Mouse (Mus musculus): ENCODE measurements around the gene Calm1. TPM values are rescaled to one million over a fixed set of nuclear protein-coding genes. Genes with fewer than 3 reads are reported as not detected.

The Calm1 gene
- polyA plus RNA-seq, 1 experiment = 385 TPM

GRCm38 (mm10) chr12:100234919-100235318, 35.7 kb downstream of the Calm1 start:
- H3K4me3 ChIP-seq = no peak overlapping the region

GRCm38 (mm10) chr12:100235423-100235822, 36.2 kb downstream of the Calm1 start:
- no peaks in the 10 kb centered on the region for H3K79me2 ChIP-seq (ENCODE audit: control insufficient read depth, insufficient read depth)
- H3K4me2 ChIP-seq (ENCODE audit: low read depth) = no peak overlapping the region
- TF ChIP-seq TCF12 (IDR thresholded peaks at IDR 0.05; ENCODE audit: insufficient read depth, poor library complexity, severe bottlenecking) (no peak), MYOD1 (IDR thresholded peaks at IDR 0.05; ENCODE audit: control insufficient read depth in 1 of 3, insufficient read length in 2 of 3, low read depth in 2 of 3) (no peak), MAX (IDR thresholded peaks at IDR 0.05; ENCODE audit: low read depth) (no peak), POLR2AphosphoS2 (IDR thresholded peaks at IDR 0.05; ENCODE audit: insufficient read length, low read depth) (no peak), SRF (IDR thresholded peaks at IDR 0.05; ENCODE audit: control insufficient read depth, insufficient read length, low read depth) (no peak)
- H3K36me3 ChIP-seq (ENCODE audit: control insufficient read depth, insufficient read depth) = no peaks in the 10 kb centered on the region
- H3K4me3 ChIP-seq = no peak overlapping the region
- no peak overlapping the region for H3ac ChIP-seq (ENCODE audit: control insufficient read depth, insufficient read length)
- no peaks in the 10 kb centered on the region for H3K27me3 ChIP-seq (ENCODE audit: control insufficient read depth, insufficient read depth, insufficient read length)

More at GRCm38 (mm10) chr12:100234919-100235318, 35.7 kb downstream of the Calm1 start:
- H3K4me2 ChIP-seq (ENCODE audit: low read depth) = no peak overlapping the region
- no peak overlapping the region for H3ac ChIP-seq (ENCODE audit: control insufficient read depth, insufficient read length)
- H3K36me3 ChIP-seq (ENCODE audit: control insufficient read depth, insufficient read depth) = no peaks in the 10 kb centered on the region
- TF ChIP-seq E2F4 (IDR thresholded peaks at IDR 0.05; ENCODE audit: insufficient read depth) (no peak), CEBPB (IDR thresholded peaks at IDR 0.05; ENCODE audit: insufficient read depth, poor library complexity, severe bottlenecking) (peak; percentile 86), MYOG (IDR thresholded peaks at IDR 0.05; ENCODE audit: control insufficient read depth in 1 of 3, insufficient read depth in 1 of 3, insufficient read length in 2 of 3, low read depth in 2 of 3) (peak in 1 of 3 experiments; percentile 61), MYOD1 (IDR thresholded peaks at IDR 0.05; ENCODE audit: control insufficient read depth in 1 of 3, insufficient read length in 2 of 3, low read depth in 2 of 3) (peak in 2 of 3 experiments; percentile 39 to 64), SRF (IDR thresholded peaks at IDR 0.05; ENCODE audit: control insufficient read depth, insufficient read length, low read depth) (no peak), TCF3 (IDR thresholded peaks at IDR 0.05; ENCODE audit: insufficient read length, low read depth) (no peak)
- H3K27me3 ChIP-seq (ENCODE audit: control insufficient read depth, insufficient read depth, insufficient read length) = no peaks in the 10 kb centered on the region
- no peaks in the 10 kb centered on the region for H3K79me2 ChIP-seq (ENCODE audit: control insufficient read depth, insufficient read depth)

- Histone ChIP-seq H3K27me3 (ENCODE audit: control insufficient read depth, insufficient read depth, insufficient read length) (no peaks in the 10 kb centered on the region), H3K79me2 (ENCODE audit: control insufficient read depth, insufficient read depth) (no peaks in the 10 kb centered on the region), H3ac (ENCODE audit: control insufficient read depth, insufficient read length) (no peak overlapping the region), H3K4me2 (ENCODE audit: low read depth) (no peak overlapping the region), H3K36me3 (ENCODE audit: control insufficient read depth, insufficient read depth) (no peaks in the 10 kb centered on the region), H3K4me3 (no peak overlapping the region)
- TF ChIP-seq MYOG (IDR thresholded peaks at IDR 0.05; ENCODE audit: control insufficient read depth in 1 of 3, insufficient read depth in 1 of 3, insufficient read length in 2 of 3, low read depth in 2 of 3) = no peak
- TF ChIP-seq MYOD1 (IDR thresholded peaks at IDR 0.05; ENCODE audit: control insufficient read depth in 1 of 3, insufficient read length in 2 of 3, low read depth in 2 of 3) = peak in 1 of 3 experiments; percentile 16
Measured at GRCm38 (mm10) chr12:100239404-100239803, 40.2 kb downstream of the Calm1 start.

GRCm38 (mm10) chr12:100239807-100240206, 40.6 kb downstream of the Calm1 start:
- TF ChIP-seq USF1 (IDR thresholded peaks at IDR 0.05; ENCODE audit: low read depth) = no peak
- Histone ChIP-seq H3K27me3 (ENCODE audit: control insufficient read depth, insufficient read depth, insufficient read length) (no peaks in the 10 kb centered on the region), H3ac (ENCODE audit: control insufficient read depth, insufficient read length) (no peak overlapping the region), H3K36me3 (ENCODE audit: control insufficient read depth, insufficient read depth) (no peaks in the 10 kb centered on the region), H3K79me2 (ENCODE audit: control insufficient read depth, insufficient read depth) (no peaks in the 10 kb centered on the region), H3K4me3 (no peak overlapping the region), H3K4me2 (ENCODE audit: low read depth) (no peak overlapping the region)

- Histone ChIP-seq H3K79me2 (ENCODE audit: control insufficient read depth, insufficient read depth) (no peaks in the 10 kb centered on the region), H3K4me2 (ENCODE audit: low read depth) (no peak overlapping the region), H3K4me3 (no peak overlapping the region), H3ac (ENCODE audit: control insufficient read depth, insufficient read length) (no peak overlapping the region), H3K36me3 (ENCODE audit: control insufficient read depth, insufficient read depth) (no peaks in the 10 kb centered on the region), H3K27me3 (ENCODE audit: control insufficient read depth, insufficient read depth, insufficient read length) (no peaks in the 10 kb centered on the region)
- no peak for TF ChIP-seq USF1 (IDR thresholded peaks at IDR 0.05; ENCODE audit: low read depth)
- no peak for TF ChIP-seq MAX (IDR thresholded peaks at IDR 0.05; ENCODE audit: low read depth)
- TF ChIP-seq POLR2A (IDR thresholded peaks at IDR 0.05; ENCODE audit: insufficient read length, low read depth) = no peak
- TF ChIP-seq REST (IDR thresholded peaks at IDR 0.05; ENCODE audit: insufficient read depth, insufficient read length) = no peak
- no peak for TF ChIP-seq TCF3 (IDR thresholded peaks at IDR 0.05; ENCODE audit: insufficient read length, low read depth)
- TF ChIP-seq MYOG (IDR thresholded peaks at IDR 0.05; ENCODE audit: control insufficient read depth in 1 of 3, insufficient read depth in 1 of 3, insufficient read length in 2 of 3, low read depth in 2 of 3) = no peak
- TF ChIP-seq POLR2AphosphoS2 (IDR thresholded peaks at IDR 0.05; ENCODE audit: insufficient read length, low read depth) = no peak
- no peak for TF ChIP-seq SRF (IDR thresholded peaks at IDR 0.05; ENCODE audit: control insufficient read depth, insufficient read length, low read depth)
- TF ChIP-seq MYOD1 (IDR thresholded peaks at IDR 0.05; ENCODE audit: control insufficient read depth in 1 of 3, insufficient read length in 2 of 3, low read depth in 2 of 3) = no peak
- TF ChIP-seq CEBPB (IDR thresholded peaks at IDR 0.05; ENCODE audit: insufficient read depth, poor library complexity, severe bottlenecking) = no peak
- TF ChIP-seq TCF12 (IDR thresholded peaks at IDR 0.05; ENCODE audit: insufficient read depth, poor library complexity, severe bottlenecking) = no peak
- no peak for TF ChIP-seq E2F4 (IDR thresholded peaks at IDR 0.05; ENCODE audit: insufficient read depth)
Measured at GRCm38 (mm10) chr12:100241911-100242796, 42.9 kb downstream of the Calm1 start.
